Mouse (Mus musculus) gastrocnemius, adult 18-20 months (tissue): ENCODE measurements around the gene 1810062G17Rik. TPM values are rescaled to one million over a fixed set of nuclear protein-coding genes. Genes with fewer than 3 reads are reported as not detected.

Experiments used
- DNase-seq: peaks from one replicate; pipeline ENCODE4 v3.0.0; 2021; ENCODE audit warnings: low spot score
- long read RNA-seq, 2 experiments: library from polyadenylated mRNA; stranded (forward); transcript quantifications; one replicate each; pipeline ENCODE4 v2.0.0; 2021
- total RNA-seq, 2 experiments: library from RNA; stranded (reverse); gene quantifications; 2 replicates each; pipeline ENCODE4 v1.2.3; 2021

1810062G17Rik gene
- not detected for total RNA-seq
- long read RNA-seq, experiment 1, result 0 reads
- long read RNA-seq, experiment 2, result 0 reads

GRCm38 (mm10) chr3:36475532-36476087 is at the start of gene 1810062G17Rik, which contains the start of gene Anxa5:
Gene 1810062G17Rik, plus strand, starts transcription at chr3:36475937.
Gene Anxa5, minus strand, starts transcription at chr3:36475894.
- peak; percentile 99 for DNase-seq

- no peak for DNase-seq
These were observed 48.4 kb upstream of the 1810062G17Rik start for GRCm38 (mm10) chr3:36427386-36427785.

GRCm38 (mm10) chr3:36430360-36430759 is 45.4 kb upstream of the 1810062G17Rik start:
- DNase-seq, result no peak

GRCm38 (mm10) chr3:36440280-36440679 is 35.5 kb upstream of the 1810062G17Rik start:
- no peak for DNase-seq

- DNase-seq, result peak; percentile 39
These were observed 33.3 kb upstream of the 1810062G17Rik start for GRCm38 (mm10) chr3:36442426-36442825.

- DNase-seq, result no peak
These were observed 29.7 kb upstream of the 1810062G17Rik start for GRCm38 (mm10) chr3:36446041-36446440.

- no peak for DNase-seq
These were observed 29.2 kb upstream of the 1810062G17Rik start for GRCm38 (mm10) chr3:36446506-36446905.

GRCm38 (mm10) chr3:36446918-36447317 is 28.8 kb upstream of the 1810062G17Rik start:
- DNase-seq, result no peak

- peak; percentile 13 for DNase-seq
These were observed 26.2 kb upstream of the 1810062G17Rik start for GRCm38 (mm10) chr3:36449292-36450165.

- DNase-seq, result no peak
These were observed 23.2 kb upstream of the 1810062G17Rik start for GRCm38 (mm10) chr3:36452502-36452901.

GRCm38 (mm10) chr3:36455124-36455523 is 20.6 kb upstream of the 1810062G17Rik start:
- DNase-seq, result peak; percentile 61

GRCm38 (mm10) chr3:36455566-36455965 is 20.2 kb upstream of the 1810062G17Rik start:
- DNase-seq, result peak; percentile 40

GRCm38 (mm10) chr3:36460717-36461116 is 15.0 kb upstream of the 1810062G17Rik start:
- DNase-seq, result no peak

- DNase-seq, result no peak
These were observed 13.9 kb upstream of the 1810062G17Rik start for GRCm38 (mm10) chr3:36461819-36462218.

GRCm38 (mm10) chr3:36462348-36462747 is 13.4 kb upstream of the 1810062G17Rik start:
- no peak for DNase-seq

- no peak for DNase-seq
These were observed 10.2 kb upstream of the 1810062G17Rik start for GRCm38 (mm10) chr3:36465538-36465937.

GRCm38 (mm10) chr3:36467632-36468031 is 8.1 kb upstream of the 1810062G17Rik start:
- DNase-seq, result no peak

GRCm38 (mm10) chr3:36468871-36469270 is 6.9 kb upstream of the 1810062G17Rik start:
- DNase-seq, result peak; percentile 64

GRCm38 (mm10) chr3:36471856-36472255 is 3.9 kb upstream of the 1810062G17Rik start:
- no peak for DNase-seq

- no peak for DNase-seq
These were observed 2.5 kb upstream of the 1810062G17Rik start for GRCm38 (mm10) chr3:36473222-36473621.

GRCm38 (mm10) chr3:36474421-36474820 is 1.3 kb upstream of the 1810062G17Rik start:
- no peak for DNase-seq

GRCm38 (mm10) chr3:36474938-36475483 is 726 bp upstream of the 1810062G17Rik start:
- peak; percentile 61 for DNase-seq
